Mouse (Mus musculus) cerebellum, postnatal 36 days (tissue): ENCODE data around the gene Ppm1h.

Source experiments
- DNase-seq, 2 experiments: peaks; one replicate each; pipeline ENCODE4 v3.0.0; 2021 to 2022; ENCODE audit warnings: mixed read lengths in 2 of 2

Gene Ppm1h

DNA sequence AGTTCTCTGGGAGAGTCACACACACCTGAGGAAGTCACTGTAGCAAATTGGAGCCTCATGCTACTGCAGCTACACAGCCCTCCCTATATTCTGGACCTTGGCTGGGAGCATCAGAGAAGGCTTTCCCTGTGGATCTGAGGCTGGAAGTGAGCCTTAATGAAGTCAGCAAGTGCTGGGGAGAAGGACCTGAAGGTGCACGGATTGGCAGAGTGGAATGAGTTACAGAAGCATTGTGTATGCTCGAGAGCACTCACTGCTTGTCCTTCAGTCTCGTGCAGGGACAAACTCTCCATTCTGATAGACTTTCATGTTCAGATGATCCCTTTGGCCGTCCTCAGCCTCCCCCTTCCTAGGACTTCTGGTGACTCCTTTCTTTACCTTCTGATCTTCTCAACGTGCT, 26.3 kb downstream of the Ppm1h start:
- DNase-seq: no peak

DNA sequence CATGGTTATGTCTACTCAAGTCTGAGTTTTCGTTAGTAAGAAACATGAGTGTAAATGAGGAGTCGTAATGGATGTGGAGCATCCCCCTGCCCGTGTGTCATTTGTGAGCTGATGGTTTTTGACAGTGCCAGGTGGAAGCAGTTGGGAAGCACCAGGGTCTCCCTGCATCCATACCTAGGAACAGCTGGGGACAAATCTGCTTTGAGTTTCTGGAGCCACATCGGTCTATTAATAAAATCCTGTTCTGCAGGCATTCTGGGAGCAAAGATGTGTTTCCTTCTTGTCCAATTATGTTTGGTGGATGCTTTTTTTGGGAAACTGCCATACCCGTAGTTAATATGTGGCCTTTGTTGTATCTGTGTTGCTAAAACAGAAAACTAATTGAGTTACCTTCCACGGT, 26.9 kb downstream of the Ppm1h start:
- no peak for DNase-seq

DNA sequence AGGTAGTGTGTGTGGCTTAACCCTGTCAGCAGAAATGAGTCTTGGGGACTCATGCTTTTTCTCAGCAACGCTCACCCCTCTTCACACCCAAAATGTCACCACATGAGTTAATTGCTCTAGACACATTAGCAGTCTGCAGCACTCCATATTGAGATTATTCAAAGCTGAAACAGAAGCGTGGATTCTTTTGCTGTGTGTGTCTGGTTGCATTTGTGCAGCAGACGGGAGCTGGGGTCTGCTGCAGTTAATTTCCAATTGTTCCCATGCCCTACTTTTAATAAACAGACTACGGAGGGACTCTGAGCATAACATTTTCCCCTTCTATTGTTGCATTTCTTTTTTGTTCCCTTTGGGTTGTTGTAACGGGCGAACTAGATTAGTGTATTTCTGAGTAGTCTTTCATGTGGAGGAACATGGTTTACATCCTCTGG, 32.8 kb downstream of the Ppm1h start:
- no peak for DNase-seq

DNA sequence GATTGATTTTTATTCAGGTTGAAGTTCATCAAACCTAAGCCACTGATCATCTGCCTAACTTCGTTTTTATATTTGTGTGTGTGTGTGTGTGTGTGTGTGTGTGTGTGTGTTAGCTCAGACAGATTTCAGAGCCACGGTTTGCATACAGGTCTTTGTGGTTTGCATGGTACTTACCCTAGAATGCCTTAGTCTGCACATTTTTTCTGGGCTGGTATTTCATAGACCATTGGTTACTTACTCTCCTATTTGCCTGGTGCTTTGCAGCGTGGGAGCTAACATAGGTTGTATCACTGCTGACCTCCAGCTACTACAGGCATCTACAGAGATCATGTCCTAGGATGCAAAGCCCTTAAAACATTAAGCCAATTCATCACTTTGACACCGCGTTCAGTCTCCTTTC, 33.7 kb downstream of the Ppm1h start:
- no peak for DNase-seq

DNA sequence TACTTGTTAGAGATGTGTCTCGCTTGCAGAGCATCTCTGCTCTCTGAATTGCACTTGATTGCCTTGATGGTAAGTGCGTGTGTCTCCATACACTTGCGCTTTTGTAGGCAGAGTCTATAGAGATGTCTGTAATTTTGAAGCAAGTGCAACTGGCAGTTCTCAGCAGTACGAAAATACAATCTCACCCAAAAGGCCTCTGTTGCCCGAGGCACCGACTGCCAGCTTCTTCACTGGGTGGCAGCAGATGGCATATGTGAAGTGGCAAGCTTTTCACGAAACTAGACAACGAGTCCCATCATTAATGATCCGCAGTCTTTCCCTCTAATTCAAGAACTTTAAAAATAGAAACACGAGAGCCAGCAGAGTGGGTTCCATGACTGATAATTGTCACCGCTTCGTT, 37.3 kb downstream of the Ppm1h start:
- DNase-seq: peak; percentile 60 to 63

DNA sequence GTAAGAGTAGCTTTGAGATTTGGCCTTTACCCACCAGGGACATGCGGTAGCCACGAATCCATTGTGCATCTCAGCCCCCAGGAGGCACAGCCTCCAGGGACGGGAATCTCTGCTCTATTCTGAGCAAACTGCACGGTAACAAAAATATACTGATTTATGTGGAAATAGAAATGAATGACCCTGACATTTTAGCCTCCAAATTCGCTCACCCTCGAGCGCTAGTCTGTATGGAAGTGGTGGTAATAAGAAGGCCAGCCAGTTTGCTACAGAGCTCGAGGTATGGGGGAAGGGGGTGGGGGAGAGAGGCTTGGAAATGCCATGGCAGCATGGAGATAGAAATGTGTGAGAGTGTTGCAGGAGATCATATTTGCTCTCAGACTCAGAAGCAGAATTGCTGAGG, 37.7 kb downstream of the Ppm1h start:
- DNase-seq: no peak

DNA sequence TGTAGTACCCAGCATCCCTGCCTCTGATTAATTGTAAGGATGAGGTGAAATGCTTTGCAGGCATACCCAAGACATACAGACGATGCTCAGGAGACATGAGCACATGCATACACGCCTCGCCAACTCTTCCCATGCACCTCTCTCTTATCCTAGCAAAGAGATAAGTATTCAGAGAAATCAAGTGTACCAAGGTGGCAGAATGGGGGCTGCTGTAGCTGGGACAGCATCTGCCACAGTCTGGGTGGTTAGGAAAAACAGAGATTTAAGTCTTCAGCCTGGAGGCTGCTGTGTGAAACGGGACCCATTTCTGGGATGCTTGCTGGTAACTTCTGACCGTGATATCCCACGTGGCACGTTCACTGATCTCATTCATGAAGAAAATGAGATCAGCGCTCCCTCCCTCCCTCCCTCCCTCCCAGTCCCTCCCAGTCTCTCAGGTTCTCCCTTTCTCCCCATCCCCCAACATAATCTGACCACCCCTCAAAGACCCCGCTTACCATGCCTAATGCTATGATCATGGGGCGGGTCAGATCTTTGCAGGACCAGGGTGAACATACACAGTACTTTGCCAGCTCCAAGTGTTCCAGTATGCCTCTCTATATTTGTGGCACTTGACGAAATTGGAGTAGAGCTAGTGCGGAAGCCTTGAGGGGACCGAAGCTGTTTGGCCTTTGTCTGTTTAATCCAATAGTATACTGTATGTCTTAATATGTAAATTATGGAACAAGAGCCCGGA, 38.3 kb downstream of the Ppm1h start:
- DNase-seq: no peak

DNA sequence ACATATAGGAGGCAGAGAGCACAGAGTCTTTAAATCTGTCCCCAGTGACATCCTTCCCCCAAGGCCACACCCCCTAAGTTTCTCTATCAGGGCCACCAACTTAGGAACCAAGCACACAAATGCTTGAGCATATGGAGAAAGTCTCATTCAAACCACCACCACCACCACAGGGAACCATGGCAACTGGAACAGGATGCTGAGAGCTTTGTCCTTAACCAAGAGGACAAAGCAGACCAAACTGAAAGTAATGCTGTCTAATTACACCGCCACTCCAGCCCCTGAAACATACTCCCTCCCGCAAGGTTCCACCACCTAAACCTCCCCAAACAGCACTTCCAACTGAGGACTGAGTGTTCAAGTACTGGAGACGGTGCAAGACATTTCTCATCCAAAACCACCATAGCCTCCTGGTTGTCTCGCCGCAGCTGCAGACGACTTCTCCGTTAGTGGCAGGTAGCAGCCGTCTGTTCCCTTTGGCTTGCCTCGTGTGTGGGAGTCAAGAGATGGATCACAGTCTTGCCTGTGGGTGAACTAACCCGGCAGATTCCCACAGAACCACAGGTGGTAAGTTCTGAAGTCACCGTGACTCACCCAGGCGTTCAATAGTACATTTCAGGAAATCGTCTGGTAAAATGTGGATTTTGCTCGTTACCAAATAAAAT, 39.3 kb downstream of the Ppm1h start:
- DNase-seq: peak; percentile 28 to 46

DNA sequence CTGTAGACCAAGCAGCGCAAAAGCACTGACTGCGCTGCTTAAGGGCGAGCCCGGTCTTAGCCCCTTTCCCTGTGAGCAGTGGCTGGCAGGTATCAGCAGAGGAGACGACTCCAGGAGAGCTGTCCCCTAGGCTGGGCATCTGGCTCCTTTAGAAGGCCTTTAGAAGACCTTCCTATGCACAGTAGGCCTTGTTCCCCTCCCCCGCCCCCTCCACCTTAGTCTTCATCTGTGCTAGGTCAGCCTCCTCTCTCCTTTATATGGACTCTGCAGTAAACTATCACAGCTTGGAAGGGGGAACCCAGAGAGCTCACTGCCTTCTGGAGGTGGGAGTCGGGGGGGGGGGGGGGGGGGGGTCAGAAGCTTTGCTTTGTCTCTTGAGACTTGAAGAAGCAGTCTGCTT, 40.4 kb downstream of the Ppm1h start:
- no peak for DNase-seq

DNA sequence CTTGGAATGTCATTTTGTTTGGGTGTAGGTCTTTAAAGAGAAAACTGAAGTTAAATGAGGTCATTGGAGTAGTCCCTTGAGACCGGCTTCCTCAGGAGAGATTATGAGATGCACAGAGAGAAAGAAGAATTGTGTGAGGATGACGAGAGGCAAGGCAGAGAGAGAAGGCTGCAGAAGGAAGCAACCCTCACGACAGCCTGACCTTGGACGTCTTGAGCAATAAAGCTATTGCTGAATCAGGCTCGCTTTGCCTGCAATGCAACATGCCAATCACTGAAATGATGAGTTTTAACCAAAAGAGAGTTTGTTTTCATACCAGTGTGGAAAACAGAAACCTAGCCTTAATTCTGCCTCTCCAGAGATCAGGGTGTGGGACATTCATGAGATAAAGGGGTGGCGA, 43.5 kb downstream of the Ppm1h start:
- DNase-seq: no peak

DNA sequence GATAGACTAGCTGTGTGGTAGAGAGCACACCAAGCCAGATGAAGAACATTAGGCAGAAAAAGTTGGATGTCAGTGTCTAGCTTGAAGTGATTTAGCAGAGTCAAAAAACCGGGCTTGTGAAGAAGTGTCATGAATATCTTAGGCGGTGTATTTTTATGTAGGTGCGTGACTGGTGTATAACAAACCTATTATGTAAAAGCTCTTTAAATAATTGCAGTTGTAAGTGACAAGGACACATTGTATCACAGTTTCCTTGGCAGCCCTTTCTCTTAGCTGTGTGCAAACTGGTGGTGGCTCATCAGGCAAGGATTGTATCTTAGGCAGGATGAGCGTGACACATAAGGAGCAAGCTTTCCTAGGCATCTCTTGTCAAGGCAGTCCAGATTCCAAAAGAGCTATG, 46.1 kb downstream of the Ppm1h start:
- no peak for DNase-seq

DNA sequence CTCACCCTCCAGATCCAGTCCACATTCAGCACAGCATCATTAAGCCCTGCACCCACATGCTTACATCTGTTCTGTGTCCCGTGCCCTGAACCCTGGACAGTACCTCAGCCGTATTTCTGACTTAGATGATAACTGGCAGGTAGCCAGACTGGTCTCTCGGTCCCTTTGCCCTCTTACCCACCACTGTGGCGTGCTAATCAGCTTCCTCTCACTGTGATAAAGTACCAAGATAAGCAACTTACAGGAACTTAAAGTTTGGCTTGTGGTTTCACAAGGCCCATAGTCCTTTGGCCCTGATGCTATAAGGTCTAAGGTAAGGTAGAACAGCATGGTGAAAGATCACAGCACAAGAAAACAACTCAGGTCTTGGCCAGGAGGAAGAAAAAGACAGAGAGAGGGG, 48.7 kb downstream of the Ppm1h start:
- DNase-seq: no peak

DNA sequence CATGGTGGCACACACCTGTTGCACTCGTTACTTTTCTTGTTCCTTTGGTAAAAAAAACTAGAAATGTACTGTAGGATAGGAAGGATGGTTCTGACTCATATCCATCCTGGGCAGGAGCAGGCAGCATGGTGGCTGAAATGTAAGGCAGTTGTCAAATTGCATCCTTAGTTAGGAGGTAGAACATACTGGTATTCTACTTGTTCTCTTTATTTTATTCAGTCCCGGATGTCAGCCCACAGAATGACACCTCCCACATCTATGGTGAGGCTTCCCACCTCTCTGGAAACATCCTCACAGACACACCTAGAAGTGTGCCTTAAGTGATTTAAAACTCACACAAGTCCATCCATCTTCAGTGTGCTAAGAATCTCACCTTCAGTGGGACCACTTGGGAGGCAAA, 49.6 kb downstream of the Ppm1h start:
- no peak for DNase-seq

DNA sequence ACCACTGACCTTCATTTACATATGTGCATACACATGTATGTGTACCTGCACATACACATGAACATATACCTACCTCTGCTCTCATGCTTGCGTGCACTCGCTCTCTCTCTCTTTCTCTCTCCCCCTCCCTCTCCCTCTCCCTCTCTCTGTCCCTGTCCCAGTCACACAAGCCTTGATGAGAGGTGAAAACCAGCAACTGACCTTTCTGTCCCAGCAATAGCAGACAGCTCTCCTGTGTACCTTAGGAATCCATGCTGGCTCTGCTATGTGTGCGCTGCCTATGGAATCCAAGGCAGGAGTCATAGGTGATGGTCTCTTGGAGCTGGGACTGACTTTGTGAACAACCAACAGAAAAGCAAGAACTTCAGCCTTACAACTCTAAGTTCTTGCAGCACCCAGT, 53.6 kb downstream of the Ppm1h start:
- no peak for DNase-seq

DNA sequence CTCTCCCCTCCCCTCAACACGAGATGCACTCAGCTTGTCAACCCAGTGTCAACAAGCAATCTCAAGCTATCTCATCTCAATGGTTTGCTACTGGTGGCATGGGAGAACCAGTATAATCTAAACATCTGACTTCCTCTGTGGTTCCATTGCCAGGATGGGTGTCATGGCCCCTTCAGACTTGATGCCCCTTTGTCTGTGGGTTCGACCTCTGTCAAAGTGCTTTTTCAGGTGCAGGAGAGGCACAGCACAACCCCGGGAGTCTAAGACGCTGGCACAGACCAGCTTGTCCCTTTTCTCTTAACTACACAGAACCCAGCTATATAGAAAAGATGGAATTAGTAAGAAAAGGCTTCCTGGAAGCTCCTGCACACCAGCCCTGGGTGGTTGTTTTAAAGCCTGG, 56.0 kb downstream of the Ppm1h start:
- DNase-seq: no peak

DNA sequence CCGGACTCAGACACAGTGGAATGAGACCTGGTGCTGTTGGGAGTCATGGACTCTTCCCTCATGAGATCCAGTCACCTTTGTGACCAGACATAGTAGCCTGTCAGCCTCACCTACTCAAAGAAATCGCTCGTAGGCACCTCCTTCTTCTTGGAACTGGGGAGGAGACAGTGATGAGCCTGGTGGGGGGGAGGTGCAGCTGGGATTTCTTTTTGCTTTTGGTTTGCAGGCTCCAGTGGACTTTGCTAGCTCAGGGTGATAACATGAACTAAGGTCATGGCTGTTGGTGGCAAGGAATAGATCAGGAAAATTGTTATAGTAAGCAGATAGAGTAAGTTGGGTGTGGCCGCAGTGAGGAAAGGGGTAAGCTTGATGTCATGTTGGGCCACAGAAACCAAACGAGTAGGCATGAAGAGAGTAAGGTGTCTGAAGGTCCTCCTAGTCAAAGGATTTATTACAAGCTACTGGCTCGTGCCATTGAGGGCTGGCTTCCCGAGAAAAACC, 56.8 kb downstream of the Ppm1h start:
- no peak for DNase-seq

DNA sequence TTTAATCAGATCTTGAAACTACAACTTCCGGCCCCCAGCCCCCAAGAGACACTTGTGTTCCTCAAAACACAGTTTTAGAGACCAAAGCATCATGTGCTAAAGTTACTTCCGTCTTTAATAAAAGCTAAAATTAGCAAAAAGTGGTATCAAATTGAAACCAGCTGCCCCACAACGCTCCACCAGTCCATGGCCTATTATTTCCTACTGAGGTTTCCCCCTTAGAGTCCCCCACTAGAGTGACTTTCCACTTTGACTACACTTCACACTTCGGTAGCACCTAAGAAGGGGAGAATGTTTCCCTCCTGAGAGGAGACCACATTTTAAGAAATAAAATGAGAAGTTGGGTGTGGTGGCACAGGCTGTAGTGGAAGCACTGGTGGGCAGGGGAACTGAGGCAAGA, 58.3 kb downstream of the Ppm1h start:
- no peak for DNase-seq

DNA sequence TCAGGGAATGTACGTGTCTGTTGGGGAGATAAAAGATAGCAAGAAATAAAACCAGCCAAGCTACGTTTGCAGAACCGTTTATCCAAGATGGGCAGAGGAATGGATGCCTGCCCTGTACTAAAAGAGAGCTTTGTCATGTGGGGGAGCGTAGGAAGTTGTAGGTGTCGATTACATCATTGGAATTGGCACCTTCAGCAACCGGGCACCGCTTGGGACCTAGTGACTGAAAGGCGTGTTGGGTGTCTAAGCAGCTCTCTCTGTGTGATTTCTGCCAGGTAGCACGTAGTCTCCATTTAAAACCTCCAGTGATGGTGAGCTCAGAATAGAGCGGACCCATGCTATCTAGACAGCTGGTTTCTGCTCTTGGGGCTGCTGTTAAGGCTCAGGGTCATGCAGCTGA, 60.0 kb downstream of the Ppm1h start:
- DNase-seq: no peak

DNA sequence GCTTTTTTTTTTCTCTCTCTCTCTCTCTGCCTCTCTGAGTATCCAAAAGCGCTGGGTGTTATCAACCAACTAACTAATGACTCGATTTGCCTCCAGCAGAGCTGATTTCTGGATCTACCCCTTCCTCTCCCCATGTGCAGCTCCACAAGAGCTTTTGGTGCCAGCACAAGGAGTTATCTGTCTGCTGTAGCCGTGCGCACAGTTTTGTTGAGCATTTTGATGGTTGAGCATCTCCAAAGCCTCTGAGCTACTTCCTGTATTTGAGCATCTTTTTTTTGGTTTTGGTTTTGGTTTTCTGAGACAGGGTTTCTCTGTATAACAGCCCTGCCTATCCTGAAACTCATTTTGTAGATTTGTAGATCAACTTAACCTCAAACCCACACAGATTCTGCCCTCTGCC, 60.5 kb downstream of the Ppm1h start:
- no peak for DNase-seq

DNA sequence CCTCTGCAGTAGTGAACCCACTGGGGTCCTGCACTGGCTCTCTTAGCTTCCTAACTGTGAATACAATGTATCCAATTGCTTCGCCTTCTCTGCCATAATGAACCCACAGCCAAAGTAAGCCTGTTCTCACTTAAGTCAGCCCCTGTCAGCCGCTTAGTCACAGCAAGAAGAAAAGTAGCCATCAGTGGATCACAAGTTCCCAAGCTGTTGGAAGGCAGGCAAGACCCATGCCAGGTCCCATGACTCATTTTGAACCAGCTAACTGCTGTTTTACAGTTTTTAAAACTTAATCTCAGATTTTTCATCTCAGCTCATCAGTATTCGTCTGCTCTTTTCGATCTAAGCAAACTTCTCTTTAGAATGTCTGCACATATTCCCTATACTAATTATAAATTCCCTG, 61.6 kb downstream of the Ppm1h start:
- DNase-seq: no peak

DNA sequence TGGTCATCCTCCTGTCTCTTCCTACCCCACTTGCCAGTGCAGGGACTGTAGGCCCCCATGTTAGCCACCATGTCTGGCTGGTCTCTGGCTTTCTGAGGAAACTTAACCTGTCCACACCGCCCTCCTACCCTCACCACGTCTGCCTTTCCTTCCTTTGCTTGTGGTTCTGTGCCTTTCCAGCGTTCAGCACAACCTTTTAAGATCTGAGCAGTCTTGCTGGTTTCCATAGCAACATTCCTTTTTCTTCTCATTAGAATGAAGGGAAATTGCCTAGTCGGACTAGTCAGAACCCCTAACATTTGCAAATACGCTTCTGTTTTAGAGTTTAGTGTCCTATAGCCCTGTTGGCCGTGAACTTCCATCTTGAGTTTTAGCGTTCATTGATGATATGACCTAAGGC, 62.6 kb downstream of the Ppm1h start:
- DNase-seq: no peak

DNA sequence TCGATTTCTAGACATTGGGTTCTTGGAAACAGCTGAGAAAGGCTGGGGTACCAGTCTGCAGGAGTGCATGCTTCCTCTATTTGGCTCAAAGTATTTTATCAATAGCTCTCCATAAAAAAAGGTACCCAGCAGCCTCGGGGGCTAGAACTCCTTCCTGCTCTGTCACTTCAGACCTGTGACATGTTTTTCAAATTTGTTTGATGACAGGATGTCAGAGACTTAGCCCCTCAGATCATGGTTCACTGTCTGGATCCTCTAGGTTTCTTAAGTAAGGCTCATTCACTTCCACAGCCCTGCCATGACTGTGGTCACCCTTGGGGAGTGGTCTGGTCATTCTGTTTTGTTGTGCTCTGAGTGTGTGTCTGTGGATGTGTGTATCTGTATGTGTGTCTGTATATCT, 63.6 kb downstream of the Ppm1h start:
- DNase-seq: no peak

DNA sequence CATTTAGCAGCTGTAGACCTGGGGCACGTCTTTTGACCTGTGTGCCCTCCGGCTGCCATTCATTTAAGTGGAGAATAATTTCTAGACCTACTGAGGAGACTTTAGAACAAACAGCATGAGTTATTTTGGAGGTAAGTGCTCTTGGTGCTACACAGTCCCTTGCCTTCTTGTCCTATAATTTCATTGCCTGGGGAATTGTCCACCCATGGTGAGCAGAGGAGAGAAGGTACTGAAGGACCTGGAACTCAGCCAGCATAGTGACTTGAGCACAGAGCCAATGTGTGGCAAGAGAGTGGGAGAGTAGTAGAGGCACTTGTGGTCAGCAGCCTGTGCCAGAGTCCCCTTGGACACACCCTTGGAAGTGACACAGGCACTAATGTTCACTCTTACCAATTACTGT, 64.8 kb downstream of the Ppm1h start:
- DNase-seq: no peak

DNA sequence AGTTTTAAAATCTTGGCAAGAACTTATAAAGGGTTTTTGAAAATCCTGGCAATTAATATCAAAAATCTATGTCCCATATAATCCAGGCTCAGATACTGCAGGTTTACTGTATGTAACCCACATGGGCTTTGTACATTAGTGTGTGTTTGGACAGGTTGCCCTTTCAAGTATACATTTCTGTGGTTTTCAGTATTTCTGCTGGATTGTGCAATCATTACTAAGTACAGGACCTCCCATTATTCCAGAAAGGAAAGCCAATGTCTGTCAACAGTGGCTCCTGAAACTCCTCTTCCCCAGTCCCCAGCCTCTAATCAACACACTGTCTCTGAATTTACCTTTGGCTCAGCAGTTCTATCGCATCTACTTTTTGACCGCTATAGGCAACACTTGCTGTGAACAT, 66.4 kb downstream of the Ppm1h start:
- no peak for DNase-seq

DNA sequence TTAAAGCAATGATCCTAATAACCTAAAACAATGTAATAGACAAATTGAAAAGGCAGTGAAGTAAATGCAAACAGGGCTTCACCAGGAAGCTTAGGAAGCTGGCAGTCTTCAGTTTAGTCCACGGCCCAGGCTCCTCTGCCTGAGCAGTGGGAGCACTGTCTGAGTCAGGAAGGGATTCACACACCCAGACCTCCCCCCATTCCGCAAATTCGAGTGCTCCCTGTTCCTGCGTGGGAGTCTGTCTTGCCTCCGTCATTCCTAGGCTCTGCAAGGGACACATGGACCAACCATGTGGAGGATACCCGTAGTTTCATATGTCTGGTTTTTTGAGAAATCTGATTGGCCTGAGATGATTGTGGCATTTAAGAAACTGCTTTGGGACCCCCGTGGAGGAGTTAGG, 67.6 kb downstream of the Ppm1h start:
- no peak for DNase-seq
